Mouse (Mus musculus): ENCODE data around the gene Zfc3h1. TPM values are rescaled to one million over a fixed set of nuclear protein-coding genes. Genes with fewer than 3 reads are reported as not detected.

Gene Zfc3h1
- polyA plus RNA-seq, 1 experiment = 2.9 TPM

DNA sequence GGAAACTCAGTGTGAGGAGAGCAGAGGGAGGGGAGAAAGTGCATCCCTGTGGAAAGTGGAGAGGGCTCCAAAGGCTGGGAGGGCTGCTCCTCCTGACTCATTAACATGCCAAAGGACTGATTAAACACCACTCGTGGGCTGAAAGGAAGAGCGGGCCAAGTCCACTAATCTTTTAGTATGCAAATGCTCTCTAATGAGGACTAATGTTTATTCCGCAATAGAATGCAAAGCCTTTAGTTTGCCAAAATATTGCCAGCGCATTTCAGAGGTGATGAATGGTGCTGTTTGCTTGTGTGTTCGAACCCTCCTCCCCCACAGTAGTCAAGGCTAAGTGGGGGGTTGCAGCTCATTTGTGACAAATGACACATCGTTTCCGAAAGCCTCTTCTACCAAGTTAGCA, 84.3 kb downstream of the Zfc3h1 start:
- no peak for TF ChIP-seq GATA1 (IDR thresholded peaks at IDR 0.05; ENCODE audit: borderline replicate concordance, low read length)
- no peak for TF ChIP-seq FLI1 (IDR thresholded peaks at IDR 0.05; ENCODE audit: low read length)
- Histone ChIP-seq H3K27me3 (replicated peaks) (peaks cover 8% of the 10 kb centered on the region), H3K4me1 (no peaks in the 10 kb centered on the region), H3K36me3 (replicated peaks; ENCODE audit: low read length) (no peaks in the 10 kb centered on the region), H3K9me3 (peaks cover 8% of the 10 kb centered on the region; the same call in 1 of the 2 replicates), H3K4me3 (replicated peaks) (no peak overlapping the region)

GRCm38 (mm10) chr10:115470621-115471334, 86.0 kb downstream of the Zfc3h1 start:
- Histone ChIP-seq H3K9me3 (peaks cover 8% of the 10 kb centered on the region; the same call in 1 of the 2 replicates), H3K4me3 (replicated peaks) (peak overlapping the region; percentile 77), H3K4me1 (no peaks in the 10 kb centered on the region), H3K27me3 (replicated peaks) (peaks cover 7% of the 10 kb centered on the region), H3K36me3 (replicated peaks; ENCODE audit: low read length) (no peaks in the 10 kb centered on the region)
- TF ChIP-seq GATA1 (IDR thresholded peaks at IDR 0.05; ENCODE audit: borderline replicate concordance, low read length) = no peak
- no peak for TF ChIP-seq FLI1 (IDR thresholded peaks at IDR 0.05; ENCODE audit: low read length)

DNA sequence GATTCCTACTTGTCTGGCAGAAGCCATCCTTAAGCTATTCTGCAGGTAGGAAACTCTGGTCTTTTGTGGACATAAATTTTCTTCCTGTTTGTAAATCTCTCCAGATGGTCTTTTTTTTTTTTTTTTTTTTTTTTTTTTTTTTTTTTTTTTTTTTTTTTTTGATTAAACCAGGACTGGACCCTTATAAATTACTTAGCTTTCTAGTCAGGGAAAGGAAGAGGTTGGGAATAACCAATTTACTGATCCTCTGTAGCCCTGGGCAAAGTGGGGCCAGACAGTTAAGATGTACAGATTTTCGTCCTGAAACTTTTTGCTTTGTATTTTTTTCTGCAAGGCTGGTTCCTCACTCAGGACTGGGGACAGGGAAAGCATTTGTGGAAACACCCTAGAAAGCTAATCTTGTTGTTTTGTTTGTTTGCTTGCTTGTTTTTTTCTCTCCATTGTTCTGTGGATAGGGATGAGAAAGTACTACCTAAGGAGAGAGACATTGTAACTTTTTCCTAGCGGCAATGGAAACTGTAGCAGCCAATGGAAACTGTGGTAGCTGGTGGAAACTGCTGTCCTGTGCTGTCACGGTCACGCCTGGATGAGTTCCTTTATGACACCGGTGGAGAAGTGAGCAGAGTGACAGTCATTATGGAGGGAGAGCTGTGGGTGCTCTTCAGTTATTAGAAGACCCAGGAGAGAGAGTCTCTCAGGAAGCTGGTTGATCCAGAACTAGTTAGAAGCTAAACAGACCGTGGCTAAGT, 88.6 kb downstream of the Zfc3h1 start:
- H3K4me1 ChIP-seq = peaks cover 2% of the 10 kb centered on the region; the same call in 1 of the 2 replicates
- no peaks in the 10 kb centered on the region for H3K36me3 ChIP-seq (replicated peaks; ENCODE audit: low read length)
- peaks cover 8% of the 10 kb centered on the region; the same call in 1 of the 2 replicates for H3K9me3 ChIP-seq
- no peak overlapping the region for H3K4me3 ChIP-seq (replicated peaks)
- TF ChIP-seq FLI1 (IDR thresholded peaks at IDR 0.05; ENCODE audit: low read length) (no peak), GATA1 (IDR thresholded peaks at IDR 0.05; ENCODE audit: borderline replicate concordance, low read length) (no peak)
- peaks cover 7% of the 10 kb centered on the region for H3K27me3 ChIP-seq (replicated peaks)

GRCm38 (mm10) chr10:115475000-115475550, 90.3 kb downstream of the Zfc3h1 start:
- H3K9me3 ChIP-seq = no peaks in the 10 kb centered on the region; the same call in 1 of the 2 replicates
- H3K4me3 ChIP-seq (replicated peaks) = no peak overlapping the region
- no peaks in the 10 kb centered on the region for H3K36me3 ChIP-seq (replicated peaks; ENCODE audit: low read length)
- peaks cover 6% of the 10 kb centered on the region; the same call in 1 of the 2 replicates for H3K4me1 ChIP-seq
- H3K27me3 ChIP-seq (replicated peaks) = peaks cover 4% of the 10 kb centered on the region
- TF ChIP-seq FLI1 (IDR thresholded peaks at IDR 0.05; ENCODE audit: low read length) (no peak), GATA1 (IDR thresholded peaks at IDR 0.05; ENCODE audit: borderline replicate concordance, low read length) (no peak)

GRCm38 (mm10) chr10:115476506-115476905, 91.7 kb downstream of the Zfc3h1 start:
- Histone ChIP-seq H3K4me1 (peaks cover 6% of the 10 kb centered on the region; the same call in 1 of the 2 replicates), H3K4me3 (replicated peaks) (no peak overlapping the region)
- TF ChIP-seq FLI1 (IDR thresholded peaks at IDR 0.05; ENCODE audit: low read length) = no peak

DNA sequence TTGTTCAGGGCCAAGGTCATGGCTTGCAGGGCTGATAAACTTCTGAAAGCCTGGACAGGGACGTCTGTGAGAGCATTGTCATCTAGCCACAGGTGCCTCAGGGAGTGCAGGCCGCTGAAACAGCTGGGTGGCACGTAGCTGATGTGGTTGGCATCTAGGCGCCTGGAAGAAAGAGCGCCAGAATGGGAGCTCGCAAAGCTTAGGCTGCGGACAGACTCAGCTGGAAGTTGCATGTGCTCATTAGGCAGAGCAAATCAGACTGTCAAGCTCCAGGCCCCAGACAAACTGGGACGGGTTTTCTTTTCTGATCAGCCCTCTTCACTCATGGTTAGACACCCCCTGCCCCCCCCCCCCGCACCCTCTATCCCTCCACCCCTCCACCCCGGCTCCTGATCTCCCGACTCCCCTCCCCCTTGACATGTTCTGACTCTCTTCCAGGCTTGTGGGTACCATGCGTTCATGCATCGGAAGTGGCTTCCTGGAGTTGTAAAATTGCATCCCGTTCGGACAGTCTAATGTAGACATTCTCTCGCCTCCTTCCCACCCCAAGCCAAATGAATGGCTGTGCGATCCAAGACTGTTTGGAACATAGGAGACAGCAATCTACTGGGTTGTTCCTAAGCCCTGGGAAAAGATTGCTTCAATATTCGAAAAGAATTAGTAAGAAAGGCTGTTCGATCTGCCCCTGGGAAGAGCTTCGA, 93.8 kb downstream of the Zfc3h1 start:
- H3K27me3 ChIP-seq (replicated peaks) = peaks cover 4% of the 10 kb centered on the region
- H3K4me3 ChIP-seq (replicated peaks) = peak overlapping the region; percentile 53
- H3K36me3 ChIP-seq (replicated peaks; ENCODE audit: low read length) = no peaks in the 10 kb centered on the region
- TF ChIP-seq GATA1 (IDR thresholded peaks at IDR 0.05; ENCODE audit: borderline replicate concordance, low read length) = no peak
- TF ChIP-seq FLI1 (IDR thresholded peaks at IDR 0.05; ENCODE audit: low read length) = no peak
- H3K9me3 ChIP-seq = no peaks in the 10 kb centered on the region; the same call in 1 of the 2 replicates
- H3K4me1 ChIP-seq = peaks cover 6% of the 10 kb centered on the region; the same call in 1 of the 2 replicates

More at GRCm38 (mm10) chr10:115476506-115476905, 91.7 kb downstream of the Zfc3h1 start:
- H3K36me3 ChIP-seq (replicated peaks; ENCODE audit: low read length) = no peaks in the 10 kb centered on the region
- H3K9me3 ChIP-seq = no peaks in the 10 kb centered on the region; the same call in 1 of the 2 replicates
- H3K27me3 ChIP-seq (replicated peaks) = peaks cover 4% of the 10 kb centered on the region

Other genes with a start within 250 kb of the Zfc3h1 start
- not detected in 2 replicates for gene Tph2, start 199.9 kb upstream of the Zfc3h1 start, polyA plus RNA-seq (2012; ENCODE audit: insufficient read depth, low replicate concordance)
- gene Tbc1d15, start 133.5 kb upstream of the Zfc3h1 start, polyA plus RNA-seq (2012; ENCODE audit: insufficient read depth, low replicate concordance) = 3.5 TPM in 1 of 2 replicates, not detected in the other
- gene Rab21, start 69.4 kb upstream of the Zfc3h1 start, polyA plus RNA-seq (2012; ENCODE audit: insufficient read depth, low replicate concordance) = 33.5 and 38.0 TPM in 2 replicates
- 6.1 and 9.6 TPM in 2 replicates for gene Tmem19, start 22.5 kb upstream of the Zfc3h1 start, polyA plus RNA-seq (2012; ENCODE audit: insufficient read depth, low replicate concordance)
- 4.1 and 5.5 TPM in 2 replicates for gene Thap2, start 516 bp upstream of the Zfc3h1 start, polyA plus RNA-seq (2012; ENCODE audit: insufficient read depth, low replicate concordance)
- not detected in 2 replicates for gene A930009A15Rik, start 185.0 kb downstream of the Zfc3h1 start, polyA plus RNA-seq (2012; ENCODE audit: insufficient read depth, low replicate concordance)
- not detected in 2 replicates for gene Lgr5, start 202.8 kb downstream of the Zfc3h1 start, polyA plus RNA-seq (2012; ENCODE audit: insufficient read depth, low replicate concordance)